Mouse (Mus musculus): Measurements from ENCODE around the gene Kctd2.
"Not testable (repeated sequence)": the region's sequence is repeated elsewhere in the genome, so short reads cannot be mapped to it uniquely, and the experiment has no call there.

The Kctd2 gene

GRCm38 (mm10) chr11:115419531-115420237, at the start of gene Kctd2, which contains the start of gene Atp5h:
Kctd2 (plus strand) TSS chr11:115420128.
Atp5h (minus strand) TSS chr11:115419962.
- in situ Hi-C loops (cut with MboI, MseI): no loop called here

- in situ Hi-C loops (cut with MboI, MseI): no loop called here
Measured at GRCm38 (mm10) chr11:115370368-115370767, 49.6 kb upstream of the Kctd2 start.

GRCm38 (mm10) chr11:115371354-115371753, 48.6 kb upstream of the Kctd2 start:
- in situ Hi-C loops (cut with MboI, MseI): no loop called here

- in situ Hi-C loops (cut with MboI, MseI): no loop called here
Measured at GRCm38 (mm10) chr11:115372015-115372414, 47.9 kb upstream of the Kctd2 start.

- in situ Hi-C loops (cut with MboI, MseI): no loop called here
Measured at GRCm38 (mm10) chr11:115372737-115373136, 47.2 kb upstream of the Kctd2 start.

GRCm38 (mm10) chr11:115373805-115374694, 45.9 kb upstream of the Kctd2 start:
- in situ Hi-C loops (cut with MboI, MseI): no loop called here

GRCm38 (mm10) chr11:115374695-115375425, 45.1 kb upstream of the Kctd2 start:
- in situ Hi-C loops (cut with MboI, MseI): no loop called here

- in situ Hi-C loops (cut with MboI, MseI): no loop called here
Measured at GRCm38 (mm10) chr11:115376722-115377121, 43.2 kb upstream of the Kctd2 start.

GRCm38 (mm10) chr11:115377254-115377653, 42.7 kb upstream of the Kctd2 start:
- in situ Hi-C loops (cut with MboI, MseI): no loop called here

- in situ Hi-C loops (cut with MboI, MseI): no loop called here
Measured at GRCm38 (mm10) chr11:115377854-115378253, 42.1 kb upstream of the Kctd2 start.

- in situ Hi-C loops (cut with MboI, MseI): no loop called here
Measured at GRCm38 (mm10) chr11:115381276-115381675, 38.7 kb upstream of the Kctd2 start.

- in situ Hi-C loops (cut with MboI, MseI): no loop called here
Measured at GRCm38 (mm10) chr11:115381743-115382539, 38.0 kb upstream of the Kctd2 start, which contains the start of gene Cdr2l. Cdr2l (plus strand) TSS chr11:115381916.

GRCm38 (mm10) chr11:115382891-115383290, 37.0 kb upstream of the Kctd2 start:
- in situ Hi-C loops (cut with MboI, MseI): no loop called here

GRCm38 (mm10) chr11:115383701-115384474, 36.0 kb upstream of the Kctd2 start:
- in situ Hi-C loops (cut with MboI, MseI): no loop called here

- in situ Hi-C loops (cut with MboI, MseI): no loop called here
Measured at GRCm38 (mm10) chr11:115384587-115384986, 35.3 kb upstream of the Kctd2 start.

- in situ Hi-C loops (cut with MboI, MseI): not testable (repeated sequence)
Measured at GRCm38 (mm10) chr11:115386859-115387258, 33.1 kb upstream of the Kctd2 start.

GRCm38 (mm10) chr11:115391358-115391757, 28.6 kb upstream of the Kctd2 start:
- in situ Hi-C loops (cut with MboI, MseI): no loop called here

- in situ Hi-C loops (cut with MboI, MseI): no loop called here
Measured at GRCm38 (mm10) chr11:115393721-115394325, 26.1 kb upstream of the Kctd2 start.

- in situ Hi-C loops (cut with MboI, MseI): no loop called here
Measured at GRCm38 (mm10) chr11:115398085-115398484, 21.8 kb upstream of the Kctd2 start.

GRCm38 (mm10) chr11:115400126-115400525, 19.8 kb upstream of the Kctd2 start:
- in situ Hi-C loops (cut with MboI, MseI): loop anchor here (10.0 kb wide), 1 partner anchor 725 kb away; the partner anchor contains the start of gene Ttyh2
